Mouse (Mus musculus) kidney, adult 18-20 months (tissue): Measurements from ENCODE around the gene Rpl4.
"Not testable (repeated sequence)": the region's sequence is repeated elsewhere in the genome, so short reads cannot be mapped to it uniquely, and the experiment has no call there.

Source experiments
- DNase-seq: peaks from one replicate; pipeline ENCODE4 v3.0.0; 2021

Rpl4 gene

DNA sequence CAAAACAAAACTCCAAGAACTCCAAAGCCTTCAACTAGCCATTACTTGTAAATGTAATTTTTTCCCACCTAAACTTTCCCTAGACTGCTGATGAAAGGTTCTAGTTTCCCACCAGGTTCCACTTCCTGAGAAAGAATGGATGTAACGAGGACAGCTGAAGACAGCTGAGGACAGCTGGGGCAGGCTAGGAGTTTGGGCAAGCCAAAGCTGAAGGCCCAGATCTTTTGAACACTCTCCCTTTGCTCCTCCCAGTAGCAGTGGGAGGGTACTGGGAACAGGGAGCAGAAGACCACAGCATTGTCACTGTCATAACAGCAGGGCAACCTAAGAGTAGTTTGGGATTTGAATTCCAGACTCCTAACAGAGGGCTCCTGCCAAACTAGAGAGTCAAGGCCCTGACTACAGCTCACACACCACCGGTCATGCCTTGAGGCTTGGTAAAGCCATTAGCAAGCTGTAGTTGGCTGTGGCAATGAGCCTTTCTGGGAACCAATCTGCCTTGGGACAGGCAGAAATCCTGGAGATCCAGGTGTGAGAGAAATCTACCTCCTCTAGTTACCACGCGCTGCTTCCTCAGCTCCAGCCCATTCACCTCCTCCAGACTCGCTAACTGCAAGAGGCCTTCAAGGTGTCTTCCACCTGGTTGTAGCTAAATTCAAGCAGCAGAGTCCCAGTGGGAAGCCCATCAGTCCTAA is 25.0 kb downstream of the Rpl4 start:
- DNase-seq = no peak

DNA sequence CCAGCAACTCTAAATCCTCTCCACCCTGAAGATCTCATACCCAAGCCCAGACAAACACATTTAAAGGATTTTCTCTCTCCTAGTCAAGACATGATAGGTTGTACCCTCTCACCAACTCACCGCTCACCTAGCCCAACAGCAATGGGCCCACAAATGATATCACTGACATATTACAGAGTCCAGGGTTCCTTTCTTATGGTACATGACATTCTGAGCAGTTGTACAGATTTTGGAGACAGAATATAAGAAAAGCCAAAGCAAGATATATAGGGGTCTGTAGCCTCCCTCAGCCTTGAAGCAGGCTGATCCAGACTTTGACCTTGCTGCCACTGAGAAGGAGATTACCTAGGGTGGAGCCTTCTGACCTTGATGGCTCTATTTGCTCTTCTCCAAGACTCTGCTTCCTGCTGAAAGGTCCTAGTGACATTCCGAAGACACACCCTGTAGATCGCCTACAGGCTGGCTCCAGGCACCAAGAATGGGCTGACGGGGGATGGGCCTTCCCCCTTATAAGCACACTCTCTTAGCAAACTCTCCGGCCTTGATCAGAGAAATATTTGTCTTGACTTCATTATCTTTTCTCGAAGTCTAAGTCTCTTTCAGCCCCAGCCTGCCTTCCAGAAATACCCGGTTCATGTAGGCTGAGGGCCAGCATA is 25.7 kb downstream of the Rpl4 start:
- not testable (repeated sequence) for DNase-seq

DNA sequence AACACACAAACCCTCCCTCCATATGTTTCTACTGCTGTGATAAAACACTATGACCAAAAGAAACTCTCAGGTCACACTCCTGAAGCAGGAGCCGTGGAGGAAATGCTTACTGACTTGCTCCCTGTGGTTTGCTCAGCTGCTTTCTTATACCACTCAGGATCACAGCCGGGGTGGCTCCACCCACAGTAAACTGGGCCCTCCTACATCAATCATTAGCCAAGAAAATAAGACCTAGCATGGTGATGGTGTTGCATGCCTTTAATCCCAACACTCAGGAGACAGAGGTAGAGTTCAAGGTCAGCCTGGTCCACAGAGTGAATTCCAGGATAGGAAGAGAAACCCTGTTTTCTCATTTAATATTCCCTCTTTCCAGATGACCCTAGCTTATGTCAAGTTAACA is 26.7 kb downstream of the Rpl4 start:
- peak; percentile 42 for DNase-seq

DNA sequence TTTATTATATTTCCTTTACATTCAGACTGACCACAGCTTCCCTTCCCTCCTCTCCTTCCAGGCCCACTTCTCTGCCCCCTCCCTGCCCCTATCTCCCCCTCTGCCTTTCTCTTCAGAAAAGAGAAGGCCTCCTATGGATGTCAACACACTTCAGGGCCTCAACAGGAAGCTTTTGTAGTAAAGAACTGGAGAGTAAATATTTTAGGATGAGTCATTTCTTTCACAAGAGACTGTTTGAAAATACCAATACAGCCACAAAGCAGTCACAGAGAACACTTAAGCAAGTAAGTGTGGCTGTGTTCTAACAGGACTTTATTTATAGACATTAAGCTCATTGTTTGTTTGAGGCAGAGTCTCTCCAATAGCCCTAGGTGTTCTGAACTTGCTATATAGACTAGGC is 29.2 kb downstream of the Rpl4 start:
- DNase-seq = no peak

DNA sequence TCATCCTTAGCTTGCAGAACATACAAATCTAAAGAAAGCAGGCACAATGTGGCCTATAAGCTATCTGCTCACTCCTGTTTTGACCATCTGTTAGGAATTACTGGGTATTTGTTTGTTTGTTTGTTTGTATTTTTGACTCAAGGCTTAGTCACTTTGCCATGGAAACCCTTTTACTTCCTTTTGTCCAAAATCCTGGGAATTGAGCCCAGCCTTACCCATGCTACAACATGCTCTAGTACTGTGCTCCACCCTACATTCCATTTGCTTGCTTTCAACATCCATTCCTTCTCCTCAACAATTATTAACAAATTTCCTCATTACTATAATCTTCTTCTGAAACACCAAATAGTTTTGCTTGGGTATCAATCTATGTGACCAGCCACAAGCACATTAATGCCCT is 29.7 kb downstream of the Rpl4 start:
- no peak for DNase-seq

DNA sequence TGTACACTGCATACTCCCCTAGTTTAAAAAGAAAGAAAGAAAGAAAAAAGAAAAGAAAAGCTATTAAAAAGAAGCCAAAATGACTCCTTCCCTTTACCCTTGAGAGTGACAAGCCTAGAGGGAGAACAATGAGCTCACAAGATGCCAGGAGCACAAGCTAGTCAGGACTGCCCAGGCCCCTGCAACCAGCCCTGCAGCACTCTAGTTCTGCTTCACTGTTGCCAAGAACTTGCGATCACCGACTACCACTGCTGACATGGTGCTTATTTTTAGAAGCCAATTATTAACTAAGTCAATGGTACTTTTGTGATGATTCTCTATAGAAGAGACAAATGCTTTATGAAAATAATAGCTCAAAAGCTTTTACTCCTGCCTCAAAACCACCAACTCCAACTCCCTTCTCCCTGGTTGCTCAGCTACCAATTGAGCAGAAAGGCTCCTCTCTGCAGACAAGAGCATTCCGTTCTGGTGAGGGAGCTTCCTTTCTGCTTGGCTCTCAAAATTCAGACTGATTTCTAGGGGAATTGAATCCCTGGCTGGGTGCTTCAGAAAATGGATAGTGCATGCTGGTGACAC is 34.4 kb downstream of the Rpl4 start:
- no peak for DNase-seq

DNA sequence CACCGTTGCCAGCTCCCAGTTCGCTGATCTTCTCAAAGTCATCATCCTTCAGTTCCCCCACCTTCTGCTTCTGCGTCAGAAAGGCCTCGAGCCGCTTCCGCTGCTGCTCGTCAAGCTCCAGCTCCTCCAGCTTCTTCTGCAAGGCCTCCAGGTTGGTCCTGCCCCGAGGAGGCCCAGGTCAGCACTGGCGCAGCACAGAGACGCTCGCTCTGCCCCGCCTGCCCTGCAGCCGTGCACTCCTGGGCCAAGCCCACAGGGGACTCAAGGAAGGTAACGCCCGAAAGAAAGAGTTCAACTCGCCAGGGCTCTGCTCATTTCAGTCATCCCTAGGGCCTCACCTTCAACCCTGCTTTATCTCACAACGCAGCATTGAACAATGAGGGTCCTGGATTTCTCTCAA is 41.3 kb downstream of the Rpl4 start:
- DNase-seq = no peak

DNA sequence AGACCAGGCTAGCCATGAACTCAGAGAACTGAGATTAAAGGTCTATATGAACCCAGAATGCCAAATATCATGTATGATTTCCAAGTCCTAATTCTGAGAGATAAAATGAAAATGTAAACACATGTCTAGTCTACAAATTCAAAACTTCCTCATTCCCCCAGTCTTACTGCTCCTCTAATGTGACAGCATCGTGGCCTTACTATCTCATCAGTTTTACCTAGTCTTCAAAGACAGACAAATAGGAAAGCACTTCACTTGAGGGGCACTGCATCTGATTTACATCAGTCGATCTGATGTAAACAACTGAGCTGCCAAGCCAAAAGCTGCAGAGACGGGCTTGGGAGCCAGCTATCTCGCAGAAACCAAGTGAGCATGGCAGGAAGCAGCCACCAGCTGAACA is 42.9 kb downstream of the Rpl4 start:
- no peak for DNase-seq

DNA sequence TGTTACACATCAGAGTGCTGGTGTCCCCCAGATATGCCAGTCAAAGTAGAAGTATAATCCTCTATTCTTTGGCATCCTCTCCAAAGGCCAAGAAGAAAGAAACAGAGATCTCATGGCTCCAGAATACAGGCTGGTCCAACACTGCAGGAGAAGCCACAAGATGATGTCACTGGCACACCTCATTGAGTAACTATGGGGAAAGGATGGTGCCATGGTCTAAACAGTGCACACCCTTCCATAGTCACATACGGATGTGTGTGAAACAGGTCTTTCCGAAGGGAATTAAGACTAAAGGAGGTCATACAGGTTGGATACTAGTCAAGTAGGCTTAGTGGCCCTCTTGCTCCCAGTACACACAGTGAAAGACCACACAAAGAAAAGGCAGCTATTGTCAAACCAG is 43.5 kb downstream of the Rpl4 start:
- no peak for DNase-seq

DNA sequence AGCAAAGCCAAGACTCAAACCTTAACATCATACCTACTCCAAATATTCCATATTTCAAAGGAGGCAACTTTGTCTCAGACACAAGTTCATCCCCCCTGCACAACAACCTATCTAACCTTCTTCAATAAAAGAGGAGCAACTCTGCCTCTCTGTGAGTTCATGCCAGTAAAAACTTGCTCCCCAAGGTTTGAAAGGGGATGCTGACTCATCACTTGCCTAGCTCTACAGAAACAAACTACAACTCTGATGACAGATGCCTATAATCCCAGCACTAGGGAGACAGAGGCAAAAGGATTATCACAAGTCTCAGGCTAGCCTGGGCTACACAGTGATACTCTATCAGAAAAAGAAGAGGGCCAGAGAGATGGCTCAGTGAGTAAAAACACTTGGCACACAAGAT is 44.7 kb downstream of the Rpl4 start:
- no peak for DNase-seq

DNA sequence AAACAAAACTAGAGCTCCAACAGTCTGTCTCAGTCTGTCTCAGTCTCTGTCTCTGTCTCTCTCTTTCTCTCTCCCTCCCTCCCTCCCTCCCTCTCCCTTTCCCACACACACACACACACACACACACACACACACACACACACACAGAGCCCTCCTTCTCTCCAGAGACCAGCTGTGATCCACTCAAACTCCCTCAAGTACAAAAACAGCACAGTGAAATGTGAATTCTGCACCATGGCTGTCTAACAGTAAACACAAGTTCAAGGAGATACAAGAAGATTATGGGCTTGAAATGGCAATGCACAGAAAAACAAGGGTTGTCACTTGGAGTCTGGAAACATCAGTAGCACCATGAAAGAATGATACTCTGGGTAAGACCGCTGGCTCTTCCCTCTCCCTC is 46.1 kb downstream of the Rpl4 start:
- no peak for DNase-seq

DNA sequence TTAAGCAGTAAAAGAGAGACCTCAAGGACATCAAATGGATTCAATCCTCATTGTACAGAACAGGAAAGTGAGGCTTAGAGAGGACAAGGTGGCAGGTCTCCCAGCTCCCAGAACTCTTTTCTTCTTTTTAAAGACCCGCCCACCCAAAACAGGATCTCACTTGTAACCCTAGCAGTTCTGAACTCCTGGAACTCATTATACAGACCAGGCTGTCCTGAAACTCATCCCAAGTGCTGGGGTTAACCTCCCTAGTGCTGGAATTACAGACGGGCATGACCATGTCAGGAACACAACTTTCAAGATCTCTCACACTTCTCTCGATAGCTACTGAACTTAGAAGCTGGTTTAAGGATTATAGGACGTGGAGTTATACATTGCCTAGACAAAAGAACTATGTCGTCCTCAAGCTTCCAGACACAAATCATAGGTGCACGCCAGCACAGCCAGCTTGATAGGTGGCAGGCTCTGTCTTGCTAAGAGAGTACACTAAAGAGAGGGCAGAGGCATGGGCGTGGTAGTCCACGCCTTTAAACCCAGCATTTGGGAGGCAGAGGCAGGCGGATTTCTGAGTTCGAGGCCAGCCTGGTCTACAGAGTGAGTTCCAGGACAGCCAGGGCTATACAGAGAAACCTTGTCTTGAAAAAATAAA is 46.7 kb downstream of the Rpl4 start:
- no peak for DNase-seq

DNA sequence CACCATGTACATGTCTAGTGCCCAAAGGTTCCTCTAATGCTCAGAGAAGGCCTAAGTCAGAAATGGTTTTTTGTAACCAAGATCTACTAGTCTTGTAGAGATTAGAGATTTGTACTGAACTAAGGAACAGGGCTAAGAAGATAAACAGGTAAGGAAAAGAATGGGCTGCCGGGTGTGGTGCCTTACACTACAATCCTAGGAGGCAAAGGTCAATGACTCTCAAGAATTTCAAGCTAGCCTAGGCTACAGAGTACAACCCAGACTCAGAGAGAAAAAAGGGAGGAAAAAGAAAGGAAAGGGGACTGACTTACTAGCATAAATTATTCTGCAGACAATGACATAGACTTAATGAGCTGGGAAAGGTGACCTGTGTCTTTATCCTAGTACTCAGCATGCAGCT is 47.4 kb downstream of the Rpl4 start:
- DNase-seq = no peak

DNA sequence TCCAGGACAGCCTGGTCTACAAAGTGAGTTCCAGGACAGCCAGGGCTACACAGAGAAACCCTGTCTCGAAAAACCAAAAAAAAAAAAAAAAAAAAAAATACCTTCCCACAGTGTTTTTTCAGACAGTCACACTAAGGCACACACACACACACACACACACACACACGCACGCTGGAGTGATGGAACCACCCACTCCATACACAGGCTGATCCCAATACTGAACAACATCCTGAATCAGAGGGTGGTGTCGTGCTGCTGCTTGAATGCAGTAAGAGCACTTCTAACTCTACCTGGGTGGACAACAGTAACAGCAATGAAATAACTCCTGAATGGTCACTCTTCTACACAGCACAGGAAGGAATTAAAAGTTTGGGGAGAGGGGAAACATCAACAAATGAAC is 48.3 kb downstream of the Rpl4 start:
- no peak for DNase-seq

DNA sequence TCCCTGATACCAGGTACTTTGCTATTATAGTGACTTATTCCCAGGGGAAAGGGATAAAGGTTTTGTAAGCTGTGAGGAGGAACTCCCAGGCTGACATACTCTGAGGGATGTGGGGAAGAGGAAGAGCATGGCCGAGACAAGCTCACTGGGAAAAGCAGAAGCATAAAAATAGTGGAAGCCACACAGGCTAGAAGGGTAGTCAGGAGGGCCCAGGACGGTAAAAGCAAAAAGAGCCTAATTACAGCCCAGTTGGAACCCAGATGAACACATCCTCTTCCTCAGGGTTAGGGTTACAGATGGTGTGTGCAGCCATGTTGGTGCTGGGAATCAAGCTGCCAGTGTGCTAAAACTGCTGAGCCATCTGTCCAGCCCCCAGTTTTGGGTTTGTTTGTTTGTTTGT is 48.9 kb downstream of the Rpl4 start:
- DNase-seq = no peak

DNA sequence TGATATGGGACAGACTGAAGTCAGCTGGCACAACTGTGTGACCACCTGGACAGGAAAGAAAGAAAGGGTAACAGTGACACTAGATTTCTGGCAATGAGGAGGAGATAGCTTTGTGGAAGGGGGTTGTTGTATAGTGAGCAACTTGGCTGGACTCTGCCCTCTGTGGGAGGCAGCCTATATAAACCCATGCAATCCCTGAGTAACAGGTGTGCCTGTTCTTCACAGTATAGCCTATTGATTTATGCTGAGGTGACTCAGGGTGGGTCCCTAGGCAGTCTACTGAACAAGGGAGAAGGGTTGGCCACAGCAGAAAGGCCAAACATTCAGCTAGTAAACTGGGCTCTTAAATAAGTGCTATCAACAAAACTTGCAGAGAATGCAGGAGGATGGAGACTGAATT is 52.6 kb downstream of the Rpl4 start:
- no peak for DNase-seq

DNA sequence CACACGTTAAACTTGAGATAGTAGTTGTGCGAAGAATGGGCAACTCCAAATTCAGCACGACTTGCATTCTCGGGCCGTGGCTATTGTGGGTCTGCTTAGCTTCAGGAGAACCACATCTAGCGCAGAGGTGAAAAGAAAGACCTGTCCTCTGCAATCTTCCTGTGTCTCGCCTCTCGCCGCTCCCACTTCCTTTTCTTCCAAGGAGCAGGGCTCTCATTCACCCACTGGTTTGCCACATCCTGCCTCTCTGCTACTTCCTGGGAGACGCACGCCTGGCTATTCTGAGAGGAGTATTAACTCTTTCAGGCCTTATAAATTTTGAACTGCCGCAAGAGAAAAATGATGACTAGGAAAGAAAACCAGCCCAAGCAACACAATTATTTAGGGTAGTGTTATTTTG is 54.6 kb downstream of the Rpl4 start:
- no peak for DNase-seq
